Mouse (Mus musculus) spleen, adult 18-20 months (tissue): Measurements from ENCODE around the gene Zfp524.
A peak's percentile ranks its signal among the peaks of the same experiment; 100 is the strongest.

Experiments used
- DNase-seq, 2 experiments: peaks; one replicate each; pipeline ENCODE4 v3.0.0; 2022; ENCODE audit warnings: mixed read lengths in 2 of 2

Gene Zfp524

DNA sequence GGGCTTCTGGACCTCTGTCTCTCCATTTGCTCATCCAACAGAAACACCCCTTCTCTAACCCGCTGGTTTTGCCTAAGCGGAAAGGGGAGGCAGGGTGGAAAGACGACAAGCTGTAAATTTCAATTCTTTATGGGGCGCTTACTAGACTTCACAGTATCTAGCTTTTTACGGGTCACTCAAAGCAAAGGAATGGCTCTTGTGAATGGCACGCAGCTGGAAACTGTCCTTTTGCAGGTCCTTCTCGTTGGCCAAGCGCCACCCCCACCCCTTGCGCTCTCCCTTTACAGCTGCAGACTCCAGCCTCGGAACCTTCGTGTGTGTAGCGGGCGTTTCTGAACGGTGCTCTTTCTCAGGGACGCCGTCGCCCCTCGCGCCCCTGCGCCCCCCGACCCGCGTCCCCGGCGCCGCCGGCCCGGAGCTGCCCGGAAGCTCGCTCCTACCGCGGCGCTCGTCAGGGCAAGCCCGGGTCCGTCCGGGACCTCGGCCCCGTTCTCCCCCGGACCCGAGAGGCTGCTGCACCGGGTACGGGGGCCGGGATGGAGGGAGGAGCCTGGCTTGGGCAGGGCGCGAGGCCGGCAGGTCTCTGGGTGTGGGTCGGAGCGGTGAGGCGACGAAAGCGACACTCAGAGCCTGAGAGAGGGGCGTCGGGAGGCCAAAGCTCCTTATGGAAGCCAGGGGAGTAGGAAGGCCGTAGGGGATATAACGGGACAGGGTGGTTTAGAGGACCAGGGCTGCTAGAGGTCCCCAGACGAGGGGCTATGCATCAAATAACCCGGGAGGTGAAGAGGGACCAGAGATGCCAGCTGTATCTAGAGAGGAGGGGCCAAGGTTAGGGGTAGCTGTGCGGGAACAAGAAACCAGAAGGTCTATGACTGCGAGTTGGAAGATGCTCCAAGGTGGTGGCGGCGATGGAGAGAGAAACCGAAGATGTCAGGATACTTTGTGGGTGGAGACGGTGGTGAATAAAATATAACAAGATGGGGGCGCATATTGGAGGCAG lies 37.3 kb downstream of the Zfp524 start, which contains the start of gene Zfp580:
Gene Zfp580 (plus strand): TSS at position 346 of the 1,000 bp plus-strand sequence.
- peak; percentile 39 to 68 for DNase-seq

DNA sequence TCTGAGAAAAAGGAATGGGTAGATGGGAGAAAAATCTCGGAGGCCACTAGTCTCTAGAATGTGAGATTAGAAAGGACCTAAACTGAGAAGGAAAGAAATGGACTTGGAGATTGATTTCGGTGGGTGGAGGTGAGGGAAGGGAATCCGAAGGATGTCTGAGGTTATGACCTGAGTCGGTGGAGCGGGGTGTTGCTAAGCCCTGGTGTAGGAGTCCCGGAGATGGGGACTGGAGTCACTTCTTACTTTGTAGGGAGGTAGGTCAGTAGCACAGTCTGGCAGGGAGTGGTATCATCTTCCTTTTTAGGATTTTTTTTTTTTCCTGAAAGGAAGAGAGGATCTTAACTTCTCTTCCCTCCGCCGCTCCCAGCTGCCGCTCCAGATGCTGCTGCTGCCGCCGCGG lies 38.2 kb downstream of the Zfp524 start:
- DNase-seq, result no peak

GRCm38 (mm10) chr7:5052931-5053343 lies 38.7 kb downstream of the Zfp524 start:
- DNase-seq, result no peak

GRCm38 (mm10) chr7:5053456-5054179 lies 39.4 kb downstream of the Zfp524 start:
- DNase-seq, result no peak

DNA sequence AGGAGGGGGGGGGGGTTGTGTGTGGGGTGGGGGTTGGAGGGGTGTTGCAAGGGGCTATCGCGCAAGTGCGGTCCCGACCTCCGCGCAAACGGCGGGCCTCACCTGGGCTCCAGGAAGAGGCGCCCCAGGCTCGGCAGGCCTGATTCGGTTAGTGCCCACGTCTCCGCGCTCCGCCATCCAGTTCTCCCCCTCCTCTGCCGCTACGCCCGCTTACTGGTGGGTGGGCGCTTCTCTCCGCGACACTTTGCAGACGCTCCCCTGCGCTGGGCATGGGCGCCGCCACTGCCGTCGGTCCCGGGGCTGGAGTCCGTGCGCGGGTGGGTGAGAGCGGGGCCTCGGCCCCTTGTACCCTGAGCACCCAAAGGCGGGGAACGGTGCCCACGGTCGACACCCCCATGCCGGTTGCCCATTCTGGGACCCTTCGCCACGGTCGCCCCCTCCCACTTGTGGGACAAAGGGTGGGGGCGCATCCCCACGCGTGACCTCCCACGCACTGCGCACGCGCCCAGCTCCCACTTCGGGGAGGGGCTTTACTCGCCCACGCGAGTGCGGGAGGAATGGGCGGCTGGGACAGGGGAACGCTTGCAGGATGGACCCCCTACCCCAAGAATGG lies 42.5 kb downstream of the Zfp524 start:
- DNase-seq, result no peak

DNA sequence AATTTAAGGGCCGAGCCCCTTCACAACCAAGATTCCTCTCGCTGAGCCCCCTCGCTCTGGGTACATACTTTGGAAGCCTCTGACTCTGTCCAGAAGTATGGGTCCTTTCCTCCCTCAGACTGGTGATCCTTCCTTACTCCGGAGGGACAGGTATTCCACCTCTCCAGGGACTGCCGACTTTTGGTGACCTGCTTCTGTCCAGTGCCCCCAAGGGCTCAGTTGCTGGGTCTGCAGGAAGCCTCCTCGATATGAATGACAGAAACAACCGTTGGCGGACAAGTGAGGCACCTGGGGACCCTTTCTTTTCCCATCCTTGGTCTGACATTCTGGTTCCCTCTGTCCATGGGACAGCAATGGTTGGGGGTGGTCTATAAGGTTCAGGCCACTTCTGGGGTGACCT lies 43.2 kb downstream of the Zfp524 start:
- no peak for DNase-seq

GRCm38 (mm10) chr7:5057804-5058203 lies 43.6 kb downstream of the Zfp524 start:
- no peak for DNase-seq

- DNase-seq, result no peak
Measured at GRCm38 (mm10) chr7:5058631-5059030, 44.4 kb downstream of the Zfp524 start.

GRCm38 (mm10) chr7:5059421-5059820 lies 45.2 kb downstream of the Zfp524 start:
- DNase-seq, result no peak

GRCm38 (mm10) chr7:5060239-5060731 lies 46.1 kb downstream of the Zfp524 start:
- peak; percentile 58 to 75 for DNase-seq

DNA sequence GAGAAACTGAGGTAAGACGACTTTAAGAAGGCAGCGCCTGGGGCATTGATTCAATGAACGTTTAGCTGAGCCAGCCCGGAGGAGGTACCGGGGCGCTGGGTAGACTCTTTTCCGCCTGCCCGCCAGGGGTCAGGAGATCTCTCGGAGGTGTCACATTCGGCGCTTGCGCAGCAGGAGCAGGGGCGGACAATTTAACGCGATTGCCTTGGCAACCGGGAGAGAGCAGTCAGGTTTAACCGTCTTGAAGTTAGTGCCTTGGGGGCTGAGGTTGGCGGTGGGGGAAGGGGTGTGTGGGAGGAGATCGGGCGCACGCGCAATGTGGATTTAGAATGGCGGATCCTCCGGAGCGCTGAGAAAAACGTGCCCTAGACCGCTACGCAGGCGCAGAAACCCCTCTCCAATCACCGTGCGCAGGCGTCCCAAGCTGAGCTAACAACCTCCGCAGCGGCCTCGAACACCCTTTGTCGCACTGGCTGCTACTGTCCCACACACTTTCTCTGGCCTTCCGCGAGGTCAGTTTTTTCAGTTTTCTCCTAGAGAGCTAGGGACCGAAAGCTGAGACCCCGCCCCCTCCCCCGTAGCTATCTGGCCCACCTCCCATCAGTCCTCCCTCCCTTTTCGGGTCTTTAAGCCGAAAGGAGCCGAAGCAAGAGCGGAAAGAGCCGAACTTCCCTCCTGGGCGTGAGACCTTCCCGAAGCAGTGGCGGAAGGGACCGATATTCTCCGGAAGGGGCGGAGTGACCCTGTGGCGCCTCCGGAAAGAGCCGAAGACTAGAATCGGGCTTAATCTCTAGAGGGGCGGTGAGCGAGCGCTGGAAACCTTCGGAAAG lies 46.9 kb downstream of the Zfp524 start:
- DNase-seq, result peak; percentile 96 to 97

DNA sequence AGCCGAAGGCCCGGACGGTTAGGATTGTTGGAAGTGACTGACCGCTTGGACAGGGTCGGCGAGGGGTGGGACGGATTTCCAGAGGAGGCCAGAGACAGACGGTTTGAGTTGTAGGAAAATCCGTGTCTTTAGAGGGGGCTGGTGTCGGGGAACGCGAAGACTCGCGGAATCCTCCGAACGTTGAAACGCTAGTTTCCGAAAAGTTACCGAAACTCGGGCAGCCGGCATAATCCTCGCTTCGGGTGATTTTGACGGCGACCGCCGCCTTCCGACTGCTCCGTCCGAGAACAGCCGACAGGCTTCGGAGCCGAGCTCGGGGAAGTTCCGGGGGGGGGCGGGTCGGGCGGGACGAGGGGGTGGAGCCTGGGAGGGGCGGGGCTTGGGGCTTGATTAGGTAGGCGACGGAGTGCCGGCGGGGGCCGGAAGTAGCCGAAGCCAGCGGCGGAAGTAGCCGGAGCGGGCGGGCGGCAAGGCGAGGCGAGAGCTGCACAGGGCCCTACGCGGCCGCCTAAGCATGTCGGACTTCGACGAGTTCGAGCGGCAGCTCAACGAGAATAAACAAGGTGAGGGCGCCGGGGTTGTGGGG lies 47.7 kb downstream of the Zfp524 start, which contains the start of gene U2af2:
Gene U2af2 (plus strand): TSS at position 370 of the 586 bp plus-strand sequence.
- peak; percentile 92 to 93 for DNase-seq

DNA sequence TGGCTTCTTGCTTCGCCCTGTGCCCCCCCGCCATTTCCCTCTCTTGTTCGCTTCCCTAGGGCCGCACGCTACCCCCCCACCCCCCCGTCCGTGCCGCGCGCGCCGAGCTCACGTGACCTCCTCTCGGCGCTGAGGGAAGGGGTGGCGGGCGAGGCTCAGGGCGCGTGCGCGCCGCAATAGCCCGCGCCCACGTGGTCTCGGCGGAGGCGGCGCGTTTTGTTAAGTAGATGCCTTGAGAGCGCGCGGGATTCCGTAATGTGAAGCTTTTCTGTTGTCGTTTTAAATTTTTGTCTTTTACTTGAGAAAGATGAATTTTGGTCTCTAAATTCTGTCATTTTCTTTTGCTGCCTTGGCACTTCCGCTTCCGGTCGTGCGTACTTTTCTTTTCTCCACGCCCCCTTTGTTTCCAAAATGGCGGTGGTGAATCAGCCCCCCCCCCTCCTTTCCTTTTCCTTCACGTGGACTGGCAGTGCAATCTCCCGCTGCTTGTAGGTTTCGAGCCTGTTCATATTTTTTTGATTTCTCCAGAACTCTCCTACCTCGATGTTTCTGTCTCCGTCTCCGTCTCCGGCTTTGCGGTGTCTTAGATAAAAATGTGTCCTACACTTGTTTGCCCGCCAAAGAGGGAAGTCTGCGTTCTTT lies 48.3 kb downstream of the Zfp524 start:
- DNase-seq, result no peak

DNA sequence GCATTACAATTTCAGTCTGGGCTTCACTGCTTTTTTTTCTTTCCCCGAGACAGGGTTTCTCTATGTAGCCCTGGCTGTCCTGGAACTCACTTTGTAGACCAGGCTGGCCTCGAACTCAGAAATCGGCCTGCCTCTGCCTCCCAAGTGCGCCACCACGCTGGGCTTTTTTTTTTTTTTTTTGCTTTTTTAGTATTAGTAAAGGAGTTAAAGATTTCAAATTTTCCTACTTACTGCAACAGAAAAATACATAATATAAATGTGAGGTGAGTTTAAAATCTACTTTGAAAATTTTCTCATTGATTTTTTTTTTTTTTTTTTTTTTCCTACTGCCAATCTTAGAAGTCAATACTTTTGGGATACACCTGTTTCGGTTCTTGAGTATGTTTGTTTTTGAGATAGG lies 50.7 kb downstream of the Zfp524 start:
- DNase-seq, result no peak
